Mouse (Mus musculus) lung, adult 2 months (tissue): Measurements from ENCODE around the gene Cd48. TPM values are rescaled to one million over a fixed set of nuclear protein-coding genes. Genes with fewer than 3 reads are reported as not detected.
"Not testable (repeated sequence)": the region's sequence is repeated elsewhere in the genome, so short reads cannot be mapped to it uniquely, and the experiment has no call there.

Source experiments
- DNase-seq: peaks from one replicate; pipeline ENCODE4 v3.0.0; 2022
- H3K4me1 ChIP-seq: fragments of 200-500 bp; 2 replicates; pipeline ENCODE4 v1.6.1; 2011; ENCODE audit warnings: low read length; ENCODE audit not compliant: control insufficient read depth, insufficient read depth
- H3K4me3 ChIP-seq: fragments of 200-500 bp; replicated peaks from 2 replicates; pipeline ENCODE3; 2011; ENCODE audit warnings: low read depth, mild to moderate bottlenecking, control low read depth, low read length; ENCODE audit errors: extremely low read depth
- CTCF ChIP-seq: fragments of 200-500 bp; IDR thresholded peaks from 2 replicates; pipeline ENCODE4 v1.5.1; 2011; ENCODE audit warnings: mild to moderate bottlenecking, low read length, control low read depth; ENCODE audit not compliant: insufficient read depth
- POLR2A ChIP-seq: fragments of 200-500 bp; IDR thresholded peaks from 2 replicates; pipeline ENCODE4 v1.6.1; 2011; ENCODE audit warnings: low read depth, mild to moderate bottlenecking, control low read depth, low read length, borderline replicate concordance; ENCODE audit errors: extremely low read depth
- WGBS: fragments of 180-500 bp; shearing (Covaris S2); methylation state at CpG from one replicate; pipeline ENCODE4 v1.1.7; 2018; 5-methylcytosine and 5-hydroxymethylcytosine counted together
- polyA plus RNA-seq: library from polyadenylated mRNA; depleted of rRNA; stranded (reverse); fragments of >200 nt; gene quantifications from 2 replicates; pipeline ENCODE4 v1.2.3, GENCODE M21; 2012; rRNA removed

Cd48 gene
- polyA plus RNA-seq, 1 experiment, result 14.4 TPM

DNA sequence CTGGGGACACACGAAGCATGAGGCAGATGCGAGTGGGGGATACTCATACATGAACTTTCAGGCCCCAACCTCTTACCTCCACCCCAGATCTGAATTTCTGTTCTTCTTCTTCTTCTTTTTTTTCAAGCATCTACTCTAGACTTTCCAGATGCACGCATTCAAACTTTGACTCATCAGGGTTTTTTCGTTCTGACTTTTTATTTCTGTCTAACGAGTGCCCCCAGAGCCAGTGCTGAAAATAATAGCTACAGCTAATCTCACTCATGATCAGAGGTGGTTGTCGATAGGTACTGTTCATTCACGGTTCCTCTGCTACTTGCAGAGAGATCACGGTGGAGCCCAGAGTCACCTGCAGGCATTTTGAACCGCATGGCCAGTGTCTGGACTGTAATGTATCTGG lies 3.1 kb downstream of the Cd48 start:
- TF ChIP-seq POLR2A (no peak), CTCF (no peak)
- no peaks in the 10 kb centered on the region for H3K4me1 ChIP-seq
- 79% methylated on average over 9 of the region's 9 CpGs for WGBS
- no peak for DNase-seq
- no peak overlapping the region for H3K4me3 ChIP-seq

DNA sequence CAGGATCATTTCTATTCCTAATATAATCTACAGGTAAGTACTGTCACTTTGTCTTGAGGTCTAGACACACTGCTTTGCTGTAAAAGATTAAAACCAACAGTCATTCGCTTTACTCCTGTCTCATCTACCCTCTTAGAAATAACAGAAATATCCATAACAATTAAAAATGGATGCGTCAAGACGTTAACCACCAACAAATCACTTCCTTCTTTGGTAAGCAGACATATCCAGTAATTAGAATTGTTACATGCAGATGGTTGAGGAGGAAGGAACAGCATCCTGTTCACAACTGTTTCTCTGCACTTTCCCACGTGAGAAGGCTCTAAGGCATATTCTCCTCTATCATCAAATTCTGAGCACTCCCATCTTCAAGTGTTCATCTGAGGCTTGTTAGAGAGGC lies 5.5 kb downstream of the Cd48 start:
- H3K4me1 ChIP-seq, result no peaks in the 10 kb centered on the region
- WGBS, result 54% methylated on average over 4 of the region's 4 CpGs
- no peak for DNase-seq
- H3K4me3 ChIP-seq, result no peak overlapping the region
- no peak for TF ChIP-seq POLR2A

DNA sequence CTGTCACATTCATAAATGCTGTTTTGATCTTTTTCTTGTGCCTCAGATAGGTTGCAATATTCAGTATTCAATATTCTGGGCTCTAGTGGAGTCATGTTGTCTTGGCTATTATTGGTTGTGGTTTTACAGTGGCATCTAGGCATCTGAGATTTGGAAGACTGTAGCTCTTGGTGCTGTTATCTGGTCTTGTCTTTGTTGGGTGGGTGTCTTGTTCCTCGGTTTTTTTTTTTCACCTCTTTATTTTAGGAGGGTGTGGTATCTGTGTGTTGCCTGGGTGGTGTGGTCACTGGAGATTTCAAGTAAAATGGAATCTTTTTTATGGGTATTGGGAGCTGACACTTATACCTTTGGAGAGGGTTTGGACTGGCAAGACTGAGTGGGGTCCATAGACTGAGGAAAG lies 12.1 kb downstream of the Cd48 start:
- WGBS, result 76% methylated on average over 1 of the region's 1 CpGs
- no peak for DNase-seq
- Histone ChIP-seq H3K4me1 (no peaks in the 10 kb centered on the region), H3K4me3 (no peak overlapping the region)
- no peak for TF ChIP-seq CTCF
- no peak for TF ChIP-seq POLR2A

DNA sequence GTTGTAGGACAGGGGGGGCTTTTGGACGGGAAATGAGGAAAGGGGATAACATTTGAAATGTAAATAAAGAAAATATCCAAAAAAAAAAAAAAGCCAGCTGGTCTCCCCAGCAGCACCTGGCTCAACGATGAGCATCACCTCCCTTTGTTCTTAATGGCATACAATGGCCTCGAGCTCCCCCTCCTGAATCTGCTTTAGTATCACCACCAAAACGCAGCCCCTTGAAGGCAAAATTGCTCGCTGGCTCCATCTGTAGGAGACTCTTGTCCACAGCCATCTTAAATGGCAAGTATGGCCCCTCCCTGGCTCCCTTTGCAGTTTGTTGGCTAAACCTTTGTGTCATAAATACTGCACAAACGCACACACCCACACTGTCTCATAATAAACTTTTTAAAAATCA lies 17.2 kb downstream of the Cd48 start:
- Histone ChIP-seq H3K4me3 (no peak overlapping the region), H3K4me1 (no peaks in the 10 kb centered on the region)
- no peak for DNase-seq
- 10% methylated on average over 6 of the region's 6 CpGs for WGBS
- TF ChIP-seq CTCF (peak; percentile 34; the same call in 1 of the 2 replicates), POLR2A (no peak)

DNA sequence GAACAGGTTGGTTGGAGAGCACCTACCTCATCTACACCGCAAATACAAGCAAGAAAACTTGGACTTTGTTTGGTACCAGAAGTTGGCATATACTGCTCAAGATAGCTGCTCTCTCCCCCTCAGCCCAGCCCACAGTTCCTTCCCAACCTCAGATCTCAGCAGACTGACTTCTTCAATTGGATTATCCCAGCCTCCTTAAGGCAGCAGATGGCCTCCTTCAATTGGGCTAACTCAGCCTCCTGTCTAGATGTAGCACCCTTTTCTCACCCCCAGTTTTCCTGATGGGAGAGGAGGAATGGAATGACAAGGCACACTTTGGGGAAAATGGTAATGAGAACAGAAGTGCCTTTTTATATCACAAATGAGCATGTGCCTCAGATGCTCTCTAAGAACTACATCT lies 31.9 kb downstream of the Cd48 start:
- not testable (repeated sequence) for H3K4me3 ChIP-seq, H3K4me1 ChIP-seq, DNase-seq
- 82% methylated on average over 1 of the region's 1 CpGs for WGBS

DNA sequence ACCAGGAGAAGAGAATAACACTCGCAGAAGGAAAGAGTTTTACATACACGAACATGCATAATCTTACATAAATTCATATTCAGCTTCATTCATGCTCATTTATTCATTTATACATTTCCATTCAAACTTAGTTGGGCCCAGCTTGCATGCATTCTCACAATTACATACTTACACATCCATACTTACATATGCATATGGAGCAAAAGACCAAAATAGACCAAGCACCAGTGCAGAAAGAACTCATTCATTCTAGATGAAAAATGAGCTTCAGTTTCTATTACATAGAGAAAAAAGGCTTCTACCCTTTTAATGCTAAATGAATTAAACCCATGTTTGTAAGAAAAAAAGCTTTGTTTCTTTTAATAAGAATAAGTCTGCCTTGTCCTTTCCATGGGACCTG lies 33.6 kb downstream of the Cd48 start:
- TF ChIP-seq CTCF (no peak), POLR2A (no peak)
- Histone ChIP-seq H3K4me1 (no peaks in the 10 kb centered on the region), H3K4me3 (no peak overlapping the region)
- DNase-seq, result no peak
- 86% methylated on average over 2 of the region's 2 CpGs for WGBS

DNA sequence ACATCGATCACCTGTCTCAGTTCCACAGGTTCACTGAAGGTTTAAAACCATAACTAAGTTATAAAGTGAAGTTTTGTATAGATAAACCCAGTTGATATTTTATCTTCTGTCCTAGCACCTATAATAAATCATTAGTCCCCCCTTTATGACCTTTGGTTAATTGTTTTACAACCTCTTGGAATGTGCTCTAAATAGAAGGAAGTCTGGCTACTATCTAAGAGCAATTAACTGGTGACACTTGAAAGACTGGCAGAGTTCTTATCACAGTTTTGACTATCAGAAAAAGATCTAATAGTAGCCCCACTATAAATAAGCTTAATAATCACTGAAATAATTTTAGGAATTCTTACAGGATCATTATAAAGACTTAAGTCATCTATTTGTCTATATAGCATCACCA lies 34.4 kb downstream of the Cd48 start:
- 69% methylated on average over 1 of the region's 1 CpGs for WGBS
- H3K4me3 ChIP-seq, result no peak overlapping the region
- H3K4me1 ChIP-seq, result no peaks in the 10 kb centered on the region
- no peak for TF ChIP-seq POLR2A
- no peak for TF ChIP-seq CTCF
- no peak for DNase-seq

DNA sequence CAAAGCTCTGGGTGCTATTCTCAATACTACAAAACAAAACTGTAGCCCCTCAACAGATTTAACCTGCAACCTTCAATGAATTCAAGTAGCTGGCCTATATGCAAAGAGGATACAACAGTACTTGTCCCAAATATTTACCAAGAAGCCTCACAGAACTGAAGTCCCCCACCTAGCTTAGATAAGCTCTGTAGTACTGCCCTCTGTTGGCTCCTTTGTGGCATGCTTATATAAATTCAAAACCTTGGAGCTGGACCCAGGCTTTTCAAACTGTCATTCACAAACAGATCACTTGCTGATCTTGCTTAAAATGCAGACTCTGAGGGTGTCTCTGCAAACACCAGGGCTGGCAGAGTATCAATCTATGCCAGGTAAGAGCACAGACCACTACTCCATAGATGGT lies 49.4 kb downstream of the Cd48 start:
- H3K4me3 ChIP-seq, result no peak overlapping the region
- no peak for TF ChIP-seq POLR2A
- TF ChIP-seq CTCF, result no peak
- no peak for DNase-seq
- H3K4me1 ChIP-seq, result no peaks in the 10 kb centered on the region

DNA sequence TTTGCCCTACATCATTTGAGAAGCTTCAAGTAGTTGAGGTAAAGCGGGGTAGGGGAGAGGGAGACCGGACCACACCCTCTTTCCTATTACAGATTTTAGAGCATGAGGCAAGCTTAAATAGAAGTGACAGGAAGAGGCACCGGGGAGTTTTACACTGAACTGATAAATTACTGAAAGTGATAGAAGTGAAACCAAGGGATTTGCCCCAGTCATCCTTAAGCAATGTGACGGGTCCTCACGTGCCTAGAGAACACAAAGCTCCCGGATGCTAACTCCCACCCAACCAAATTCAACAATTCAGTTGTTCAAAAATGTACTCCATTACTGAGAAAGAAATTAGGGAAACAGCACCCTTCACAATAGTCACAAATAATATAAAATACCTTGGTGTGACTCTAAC lies 53.1 kb downstream of the Cd48 start:
- WGBS, result 70% methylated on average over 6 of the region's 6 CpGs
- Histone ChIP-seq H3K4me3 (no peak overlapping the region), H3K4me1 (no peaks in the 10 kb centered on the region)
- DNase-seq, result no peak
- TF ChIP-seq POLR2A (no peak), CTCF (no peak)

DNA sequence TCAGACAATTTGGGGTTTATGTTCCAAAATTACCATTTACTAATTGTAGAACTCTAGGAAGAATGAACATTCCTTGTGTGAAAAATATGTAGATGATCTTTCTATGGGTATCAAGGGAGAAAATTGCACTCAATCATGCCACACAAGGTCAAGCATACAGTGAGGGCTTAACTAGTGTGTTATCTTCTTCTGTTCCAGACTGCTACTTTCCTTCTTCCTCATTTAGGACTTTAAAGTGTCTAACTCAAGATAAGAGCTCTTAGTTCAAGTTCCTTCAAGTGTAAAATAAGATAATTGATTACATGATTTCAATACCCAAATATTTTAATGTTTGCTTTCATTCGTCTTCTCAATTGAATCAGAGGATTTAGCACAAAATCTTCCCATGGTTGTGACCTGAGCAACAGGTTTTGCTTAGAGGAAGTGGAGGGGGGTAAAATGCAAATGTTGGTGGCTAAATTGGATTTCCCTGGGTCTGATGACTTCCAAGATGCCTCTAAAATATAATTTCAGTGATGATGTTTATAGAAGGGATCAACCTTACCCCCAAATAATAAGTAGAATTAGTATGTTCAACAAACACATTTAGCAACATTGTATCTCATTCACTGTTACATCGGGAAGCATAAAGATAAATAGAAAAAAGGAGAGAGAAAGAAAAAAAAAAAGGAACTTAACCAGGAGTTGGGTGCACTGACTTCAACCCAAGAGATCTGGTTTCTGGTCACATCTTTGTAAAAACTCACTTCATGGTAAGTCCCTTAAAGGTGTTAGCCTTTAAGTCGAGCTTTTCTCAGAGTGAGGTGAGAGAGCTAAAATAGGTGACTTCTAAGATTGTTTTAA lies 66.5 kb downstream of the Cd48 start:
- Histone ChIP-seq H3K4me3 (no peak overlapping the region), H3K4me1 (no peaks in the 10 kb centered on the region)
- TF ChIP-seq CTCF (no peak), POLR2A (no peak)
- WGBS, result 69% methylated on average over 3 of the region's 3 CpGs
- DNase-seq, result no peak

Other genes with a start within 250 kb of the Cd48 start
- gene F11r, start 244.5 kb upstream of the Cd48 start, polyA plus RNA-seq, result 108 and 149 TPM in 2 replicates
- gene Alyref2, start 178.5 kb upstream of the Cd48 start, polyA plus RNA-seq, result 2.8 and 3.3 TPM in 2 replicates
- 0.64 TPM in 1 of 2 replicates, not detected in the other for gene Itln1, start 146.7 kb upstream of the Cd48 start, polyA plus RNA-seq
- gene Cd244a, start 122.8 kb upstream of the Cd48 start, polyA plus RNA-seq, result 1.8 and 3.1 TPM in 2 replicates
- 2.2 and 2.6 TPM in 2 replicates for gene Ly9, start 74.6 kb upstream of the Cd48 start, polyA plus RNA-seq
- 2.1 and 2.2 TPM in 2 replicates for gene Slamf7, start 29.0 kb upstream of the Cd48 start, polyA plus RNA-seq
- 0.25 and 0.54 TPM in 2 replicates for gene Slamf1, start 85.1 kb downstream of the Cd48 start, polyA plus RNA-seq
- gene Cd84, start 157.7 kb downstream of the Cd48 start, polyA plus RNA-seq, result 3.4 and 6.2 TPM in 2 replicates
- 0.72 and 1.1 TPM in 2 replicates for gene Gm10521, start 213.7 kb downstream of the Cd48 start, polyA plus RNA-seq
- gene Slamf6, start 235.5 kb downstream of the Cd48 start, polyA plus RNA-seq, result 2.4 and 2.5 TPM in 2 replicates